In genomic region chr1:43108729-43109128, GRCm38 (mm10) we compare ENCODE assay signal across 35 mouse cellular contexts.
"Had no signal": no experiment of that assay in that cellular context is flagged by ENCODE, and none has a peak within 500 bp of the region (broad histone marks: within the 10 kb centered on the region; RNA-seq: fewer than 3 reads in every experiment).

No protein-coding gene starts in this region.

- H3K27me3 ChIP-seq: heart, embryonic 12.5 days; heart, embryonic 13.5 days; heart, embryonic 15.5 days; hindbrain, embryonic 12.5 days; hindbrain, embryonic 13.5 days; hindbrain, embryonic 15.5 days; intestine, embryonic 15.5 days; kidney, embryonic 15.5 days had no signal

- H3K4me2 ChIP-seq: heart, embryonic 11.5 days; heart, embryonic 12.5 days; heart, embryonic 13.5 days; heart, embryonic 15.5 days; hindbrain, embryonic 12.5 days; hindbrain, embryonic 13.5 days; hindbrain, embryonic 14.5 days; hindbrain, embryonic 15.5 days; intestine, embryonic 15.5 days; kidney, embryonic 15.5 days had no signal

- DNase-seq: heart, postnatal 10 days; heart, postnatal 14 days; heart, postnatal 36 days; heart, postnatal 4 days; kidney, adult 11 months; kidney, adult 18-20 months; kidney, adult 2 months; kidney, adult 8-10 months; kidney, adult 9 months; kidney, postnatal 10 days; kidney, postnatal 14 days; kidney, postnatal 25 days; kidney, postnatal 36 days; kidney, postnatal 4 days; layer of hippocampus, adult 9-11 months; layer of hippocampus, postnatal 36 days had no signal

- H3K27ac ChIP-seq: heart, embryonic 10.5 days; heart, embryonic 13.5 days; heart, embryonic 15.5 days; hindbrain, embryonic 10.5 days; hindbrain, embryonic 12.5 days; hindbrain, embryonic 13.5 days; hindbrain, embryonic 14.5 days; hindbrain, embryonic 15.5 days; hindbrain, postnatal 0 days; intestine, embryonic 15.5 days; kidney, embryonic 15.5 days; kidney, postnatal 0 days; layer of hippocampus, adult 2 months had no signal

- ATAC-seq: hindbrain, embryonic 16.5 days; hindbrain, postnatal 0 days; inflammation-experienced regulatory T-cells, adult 6 months; intestine, embryonic 15.5 days; intestine, embryonic 16.5 days; intestine, postnatal 0 days had no signal

- H3K9me3 ChIP-seq: heart, embryonic 10.5 days; heart, embryonic 12.5 days; heart, embryonic 15.5 days; hindbrain, embryonic 10.5 days; hindbrain, embryonic 12.5 days; hindbrain, embryonic 13.5 days; intestine, embryonic 15.5 days had no signal

- H3K9ac ChIP-seq: heart, embryonic 12.5 days; heart, embryonic 13.5 days; heart, embryonic 15.5 days; hindbrain, embryonic 12.5 days; hindbrain, embryonic 13.5 days; hindbrain, embryonic 14.5 days; hindbrain, embryonic 15.5 days; intestine, embryonic 15.5 days; kidney, embryonic 15.5 days had no signal

- H3K4me1 ChIP-seq: heart, embryonic 15.5 days; hindbrain, embryonic 10.5 days; hindbrain, embryonic 12.5 days; hindbrain, embryonic 13.5 days; hindbrain, embryonic 15.5 days; intestine, embryonic 15.5 days; kidney, embryonic 15.5 days had no signal

- H3K4me3 ChIP-seq: heart, embryonic 10.5 days; heart, embryonic 12.5 days; heart, embryonic 13.5 days; heart, embryonic 15.5 days; hindbrain, embryonic 10.5 days; hindbrain, embryonic 12.5 days; hindbrain, embryonic 13.5 days; hindbrain, embryonic 15.5 days; intestine, embryonic 15.5 days; kidney, embryonic 15.5 days; layer of hippocampus, adult 2 months had no signal
